Mouse (Mus musculus) midbrain, postnatal 0 days (tissue): Measurements from ENCODE around the gene L3mbtl4. TPM values are rescaled to one million over a fixed set of nuclear protein-coding genes. Genes with fewer than 3 reads are reported as not detected.
"Not testable (repeated sequence)": the region's sequence is repeated elsewhere in the genome, so short reads cannot be mapped to it uniquely, and the experiment has no call there.

Experiments used
- ATAC-seq: fragments of 200-750 bp; cut with Nextera tagmentation; 2 replicates; pipeline ENCODE4 v1.8.0; 2017; ENCODE audit warnings: moderate number of reproducible peaks, mild to moderate bottlenecking, moderate TSS enrichment, moderate library complexity; ENCODE audit not compliant: low FRiP score
- DNase-seq: peaks from one replicate; pipeline ENCODE4 v3.0.0-alpha.2; 2015; ENCODE audit warnings: low spot score
- H3K27ac ChIP-seq: fragments of 300-500 bp; sonication (generic); 2 replicates; pipeline ENCODE4 v1.5.1; 2014; ENCODE audit warnings: low read depth, mild to moderate bottlenecking, low read length, mixed read lengths
- H3K27me3 ChIP-seq: fragments of 300-500 bp; sonication (generic); 2 replicates; pipeline ENCODE4 v1.6.1; 2014; ENCODE audit warnings: low read length, control low read depth, mixed read lengths; ENCODE audit not compliant: insufficient read depth
- H3K36me3 ChIP-seq: fragments of 300-500 bp; sonication (generic); 2 replicates; pipeline ENCODE4 v1.6.1; 2014; ENCODE audit warnings: low read length, control low read depth, mixed read lengths; ENCODE audit not compliant: insufficient read depth
- H3K4me1 ChIP-seq: fragments of 300-500 bp; sonication (generic); 2 replicates; pipeline ENCODE4 v1.6.1; 2014; ENCODE audit warnings: mild to moderate bottlenecking, control low read depth, antibody characterized with exemption, low read length, mixed read lengths; ENCODE audit not compliant: insufficient read depth
- H3K4me2 ChIP-seq: fragments of 300-500 bp; sonication (generic); 2 replicates; pipeline ENCODE4 v1.6.1; 2014; ENCODE audit warnings: low read depth, mild to moderate bottlenecking, low read length, mixed read lengths; ENCODE audit not compliant: poor library complexity, severe bottlenecking
- H3K4me3 ChIP-seq: fragments of 300-500 bp; sonication (generic); 2 replicates; pipeline ENCODE4 v1.5.1; 2014; ENCODE audit warnings: low read depth, mild to moderate bottlenecking, low read length, moderate library complexity
- H3K9ac ChIP-seq: fragments of 300-500 bp; sonication (generic); replicated peaks from 2 replicates; pipeline ENCODE4 v1.6.1; 2014; ENCODE audit warnings: mild to moderate bottlenecking, low read length, moderate library complexity, mixed read lengths; ENCODE audit not compliant: poor library complexity, severe bottlenecking
- H3K9me3 ChIP-seq: fragments of 300-500 bp; sonication (generic); 2 replicates; pipeline ENCODE4 v1.6.1; 2016; ENCODE audit warnings: low read length, control low read depth
- CTCF ChIP-seq: IDR thresholded peaks from 2 replicates; pipeline ENCODE4 v1.5.1; 2016; ENCODE audit warnings: antibody characterized with exemption, mild to moderate bottlenecking
- WGBS: fragments of 180-500 bp; shearing (Covaris S2); extraction: QIAGEN DNeasy Blood & Tissue Kit; methylation state at CpG from one replicate; pipeline ENCODE4 v1.1.7; 2014; 5-methylcytosine and 5-hydroxymethylcytosine counted together
- polyA plus RNA-seq: library from polyadenylated mRNA; unstranded; fragments of >200 nt; fragmentation: Nextera tagmentation; extraction: Ambion mirVana; gene quantifications from 2 replicates; pipeline ENCODE4 v1.2.1, GENCODE M21; 2015
- total RNA-seq: library from RNA; depleted of rRNA; stranded (reverse); fragments of >200 nt; gene quantifications from 2 replicates; pipeline ENCODE4 v1.2.3, GENCODE M21; 2014

L3mbtl4 gene
- total and polyA plus RNA-seq, 2 experiments from 2014 or later: 5.7 to 6.7 TPM

DNA sequence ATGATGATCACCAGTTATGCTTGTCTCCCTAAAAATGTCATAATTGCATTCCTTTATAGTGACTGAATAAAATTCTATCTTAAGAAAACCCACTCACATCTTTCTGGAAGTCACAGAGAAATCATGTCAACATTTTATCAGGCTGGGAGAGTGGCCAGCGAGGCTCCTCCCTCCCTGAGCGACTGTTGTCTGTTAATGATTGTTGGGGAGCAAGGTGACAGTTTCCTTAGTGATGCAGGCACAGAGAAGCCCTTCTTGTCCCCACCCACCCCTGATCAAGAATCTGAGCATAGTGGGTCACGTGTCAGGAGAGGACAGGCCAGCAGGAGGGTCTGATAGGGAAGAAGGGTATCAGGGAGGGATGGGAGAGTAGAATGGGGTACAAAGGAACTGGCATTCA lies 59.8 kb downstream of the L3mbtl4 start:
- Histone ChIP-seq H3K27ac (no peak overlapping the region), H3K27me3 (no peaks in the 10 kb centered on the region), H3K9ac (no peak overlapping the region), H3K4me3 (no peak overlapping the region), H3K4me2 (no peak overlapping the region), H3K4me1 (no peaks in the 10 kb centered on the region), H3K36me3 (no peaks in the 10 kb centered on the region), H3K9me3 (no peaks in the 10 kb centered on the region)
- no peak for TF ChIP-seq CTCF
- no peak for DNase-seq
- ATAC-seq: no peak
- 66% methylated on average over 3 of the region's 3 CpGs for WGBS

- Histone ChIP-seq H3K4me2 (no peak overlapping the region), H3K27me3 (no peaks in the 10 kb centered on the region), H3K27ac (no peak overlapping the region), H3K4me1 (no peaks in the 10 kb centered on the region), H3K36me3 (no peaks in the 10 kb centered on the region), H3K9me3 (no peaks in the 10 kb centered on the region), H3K9ac (no peak overlapping the region), H3K4me3 (no peak overlapping the region)
- no peak for TF ChIP-seq CTCF
- 83% methylated on average over 3 of the region's 3 CpGs for WGBS
- no peak for ATAC-seq
- no peak for DNase-seq
These were observed 65.4 kb downstream of the L3mbtl4 start for GRCm38 (mm10) chr17:68338917-68339553.

DNA sequence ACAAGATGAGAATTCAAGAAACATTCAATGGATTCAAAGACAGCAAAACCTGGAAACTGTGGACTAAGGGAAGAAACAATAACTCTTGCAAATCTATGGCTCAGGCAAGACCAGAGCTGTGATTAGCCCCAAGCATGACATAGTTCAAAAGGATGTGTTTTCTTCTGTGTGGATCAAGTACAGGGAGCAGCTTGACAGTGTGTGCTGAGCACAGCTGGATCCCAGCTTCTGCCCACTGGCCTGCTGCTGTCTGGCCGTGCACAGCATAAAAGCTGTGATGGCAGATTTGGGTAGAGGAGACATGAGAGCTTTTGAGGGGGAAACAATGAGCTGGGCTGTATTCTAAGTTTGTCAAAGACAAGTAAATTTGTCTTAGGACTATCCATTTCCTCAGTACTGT lies 84.1 kb downstream of the L3mbtl4 start:
- Histone ChIP-seq H3K9me3 (no peaks in the 10 kb centered on the region), H3K4me2 (no peak overlapping the region), H3K4me3 (no peak overlapping the region), H3K27ac (no peak overlapping the region), H3K4me1 (no peaks in the 10 kb centered on the region), H3K36me3 (no peaks in the 10 kb centered on the region), H3K27me3 (no peaks in the 10 kb centered on the region), H3K9ac (no peak overlapping the region)
- no peak for TF ChIP-seq CTCF
- DNase-seq (no peak), ATAC-seq (no peak)
- 16% methylated on average over 1 of the region's 1 CpGs for WGBS

DNA sequence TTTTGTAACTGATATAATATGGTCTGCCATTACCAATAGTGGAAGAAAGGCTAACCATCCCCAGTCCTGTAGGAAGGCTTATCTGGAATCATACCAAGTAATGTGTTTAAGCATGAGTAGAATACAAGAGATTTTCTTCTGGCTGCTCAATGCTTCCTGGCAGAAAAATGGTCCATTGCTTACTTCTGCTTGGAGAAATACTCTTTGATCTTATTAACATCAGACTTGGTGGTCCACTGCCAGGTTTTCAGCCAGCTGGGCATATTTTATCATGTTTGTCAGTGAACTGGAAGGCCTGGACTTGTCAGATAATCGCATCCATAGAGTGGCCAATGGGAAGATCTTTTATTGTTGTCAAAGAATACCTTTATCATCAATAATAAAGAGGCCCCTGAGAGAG lies 97.5 kb downstream of the L3mbtl4 start:
- peak; percentile 73 for DNase-seq
- H3K4me3 ChIP-seq: no peak overlapping the region
- no peak overlapping the region for H3K27ac ChIP-seq
- no peaks in the 10 kb centered on the region for H3K4me1 ChIP-seq
- ATAC-seq: no peak
- WGBS: 85% methylated on average over 1 of the region's 1 CpGs
- no peaks in the 10 kb centered on the region for H3K9me3 ChIP-seq
- H3K27me3 ChIP-seq: no peaks in the 10 kb centered on the region
- H3K36me3 ChIP-seq: no peaks in the 10 kb centered on the region
- no peak for TF ChIP-seq CTCF
- H3K9ac ChIP-seq: no peak overlapping the region
- H3K4me2 ChIP-seq: no peak overlapping the region

DNA sequence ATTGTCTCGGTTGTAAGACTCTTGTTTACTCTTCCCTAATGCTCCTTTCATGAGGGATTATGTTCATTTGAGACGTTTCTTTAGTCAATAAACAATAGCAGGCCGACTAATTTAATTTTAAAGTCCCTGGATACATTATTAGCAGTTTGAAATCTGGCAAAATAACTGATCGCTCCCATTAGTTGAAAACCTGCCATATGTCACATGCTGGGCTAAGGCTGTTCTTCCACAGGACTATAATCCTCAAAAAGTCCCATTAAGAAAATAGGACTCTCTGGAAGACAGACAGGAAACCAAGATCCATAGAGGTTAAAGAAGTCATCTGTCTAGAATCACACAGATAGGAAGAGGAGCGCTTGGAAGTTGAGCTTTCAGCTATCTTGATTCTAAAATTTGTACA lies 114.9 kb downstream of the L3mbtl4 start:
- ATAC-seq (no peak), DNase-seq (peak; percentile 37)
- no peak for TF ChIP-seq CTCF

DNA sequence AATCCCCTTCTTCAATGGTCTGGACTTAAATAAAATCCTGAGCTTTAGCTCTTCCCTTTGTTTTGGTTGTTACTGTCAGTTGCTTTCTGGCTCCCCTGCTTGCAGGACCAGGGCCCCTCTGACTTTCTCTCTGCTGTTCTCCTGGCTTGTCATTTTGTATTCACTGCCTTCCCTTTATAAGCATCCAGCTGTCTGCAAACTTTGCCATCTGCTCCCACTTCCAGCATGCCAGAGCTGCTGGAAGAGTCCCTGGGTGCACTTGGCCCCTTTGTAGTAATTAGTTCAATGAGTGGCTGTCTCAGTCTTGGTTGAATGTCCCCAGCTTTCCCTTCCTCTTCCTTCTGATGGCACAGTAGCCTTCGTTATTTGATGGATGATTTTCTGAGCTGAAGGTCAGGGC lies 132.4 kb downstream of the L3mbtl4 start:
- no peak for TF ChIP-seq CTCF
- Histone ChIP-seq H3K4me2 (no peak overlapping the region), H3K27ac (no peak overlapping the region), H3K27me3 (no peaks in the 10 kb centered on the region), H3K36me3 (no peaks in the 10 kb centered on the region), H3K9me3 (no peaks in the 10 kb centered on the region), H3K4me3 (no peak overlapping the region), H3K9ac (no peak overlapping the region), H3K4me1 (no peaks in the 10 kb centered on the region)
- DNase-seq: peak; percentile 71
- no peak for ATAC-seq
- 45% methylated on average over 1 of the region's 1 CpGs for WGBS

More for the DNA sequence above, 114.9 kb downstream of the L3mbtl4 start:
- H3K4me2 ChIP-seq: no peak overlapping the region
- no peak overlapping the region for H3K4me3 ChIP-seq
- no peaks in the 10 kb centered on the region for H3K9me3 ChIP-seq
- H3K36me3 ChIP-seq: no peaks in the 10 kb centered on the region
- no peak overlapping the region for H3K27ac ChIP-seq
- no peaks in the 10 kb centered on the region for H3K27me3 ChIP-seq
- no peak overlapping the region for H3K9ac ChIP-seq
- 45% methylated on average over 5 of the region's 5 CpGs for WGBS
- no peaks in the 10 kb centered on the region for H3K4me1 ChIP-seq

DNA sequence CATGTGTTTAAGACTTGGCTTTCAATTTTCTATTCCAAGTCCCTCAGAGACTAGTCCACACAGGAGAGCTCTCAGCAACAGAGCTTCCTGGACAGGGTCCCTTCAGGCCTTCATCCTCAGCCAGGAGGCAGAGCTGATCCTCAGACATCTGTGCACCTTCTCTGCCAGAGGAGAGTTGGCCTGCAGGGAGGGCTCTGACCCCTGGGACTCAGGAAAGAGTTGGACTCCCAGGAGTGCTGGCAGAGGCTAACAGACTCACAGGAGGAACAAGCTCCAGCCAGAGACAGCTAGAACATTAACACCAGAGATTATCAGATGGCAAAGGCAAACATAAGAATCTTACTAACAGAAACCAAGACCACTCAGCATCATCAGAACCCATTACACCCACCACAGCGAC lies 133.5 kb downstream of the L3mbtl4 start:
- not testable (repeated sequence) for H3K4me1 ChIP-seq, H3K36me3 ChIP-seq, H3K9ac ChIP-seq, H3K4me3 ChIP-seq, H3K4me2 ChIP-seq, ATAC-seq, H3K27ac ChIP-seq, H3K27me3 ChIP-seq, H3K9me3 ChIP-seq, DNase-seq
- 71% methylated on average over 1 of the region's 1 CpGs for WGBS
